Mouse (Mus musculus) kidney, postnatal 0 days (tissue): Measurements from ENCODE around the gene Dctpp1. TPM values are rescaled to one million over a fixed set of nuclear protein-coding genes. Genes with fewer than 3 reads are reported as not detected.

Experiments
- ATAC-seq: fragments of 200-750 bp; cut with Nextera tagmentation; replicated peaks from 2 replicates; pipeline ENCODE4 v1.8.0; 2017; ENCODE audit warnings: low read depth, moderate number of reproducible peaks, moderate TSS enrichment, moderate library complexity; ENCODE audit not compliant: low FRiP score
- DNase-seq: peaks from one replicate; pipeline ENCODE4 v3.0.0-alpha.2; 2016; ENCODE audit warnings: low spot score
- H3K27ac ChIP-seq: fragments of 300-500 bp; sonication (generic); 2 replicates; pipeline ENCODE4 v1.5.1; 2014; ENCODE audit warnings: mild to moderate bottlenecking
- H3K27me3 ChIP-seq: fragments of 300-500 bp; sonication (generic); 2 replicates; pipeline ENCODE4 v1.6.1; 2014; ENCODE audit warnings: low read length, mixed read lengths; ENCODE audit not compliant: insufficient read depth
- H3K36me3 ChIP-seq: fragments of 300-500 bp; sonication (generic); 2 replicates; pipeline ENCODE4 v1.6.1; 2014; ENCODE audit warnings: low read length, mixed read lengths; ENCODE audit not compliant: insufficient read depth
- H3K4me1 ChIP-seq: fragments of 300-500 bp; sonication (generic); replicated peaks from 2 replicates; pipeline ENCODE4 v1.6.1; 2014; ENCODE audit warnings: antibody characterized with exemption, low read length, mixed read lengths; ENCODE audit not compliant: insufficient read depth
- H3K4me2 ChIP-seq: fragments of 300-500 bp; sonication (generic); 2 replicates; pipeline ENCODE4 v1.6.1; 2014; ENCODE audit warnings: mild to moderate bottlenecking, low read length, moderate library complexity, mixed read lengths
- H3K4me3 ChIP-seq: fragments of 300-500 bp; sonication (generic); replicated peaks from 2 replicates; pipeline ENCODE4 v1.5.1; 2014; ENCODE audit warnings: low read depth, low read length
- H3K9ac ChIP-seq: fragments of 300-500 bp; sonication (generic); 2 replicates; pipeline ENCODE4 v1.6.1; 2014; ENCODE audit warnings: low read depth, low read length
- H3K9me3 ChIP-seq: fragments of 300-500 bp; sonication (generic); replicated peaks from 2 replicates; pipeline ENCODE4 v1.6.1; 2016; ENCODE audit warnings: low read length, inconsistent platforms, mixed read lengths
- CTCF ChIP-seq: IDR thresholded peaks from 2 replicates; pipeline ENCODE4 v1.5.1; 2016; ENCODE audit warnings: antibody characterized with exemption, low read depth, mild to moderate bottlenecking, moderate library complexity
- WGBS: fragments of 180-500 bp; shearing (Covaris S2); extraction: QIAGEN DNeasy Blood & Tissue Kit; methylation state at CpG from one replicate; pipeline ENCODE4 v1.1.7; 2014; 5-methylcytosine and 5-hydroxymethylcytosine counted together
- polyA plus RNA-seq: library from polyadenylated mRNA; unstranded; fragments of >200 nt; fragmentation: Nextera tagmentation; extraction: Ambion mirVana; gene quantifications from 2 replicates; pipeline ENCODE4 v1.2.1, GENCODE M21; 2015

Dctpp1 gene
- polyA plus RNA-seq, 1 experiment from 2014 or later = 157 TPM

- Histone ChIP-seq H3K9me3 (no peaks in the 10 kb centered on the region), H3K4me3 (peak within 1 kb of the TSS; percentile 93), H3K9ac (peak within 1 kb of the TSS; percentile 92), H3K4me1 (peaks cover 16% of the 10 kb centered on the region; the same call in 1 of the 2 replicates), H3K36me3 (peaks cover 7% of the 10 kb centered on the region), H3K27me3 (no peaks in the 10 kb centered on the region), H3K27ac (peak within 1 kb of the TSS; percentile 91), H3K4me2 (peak within 1 kb of the TSS; percentile 98)
- DNase-seq = no peak
- under 1% methylated on average over 33 of the region's 44 CpGs for WGBS
- peak; percentile 33 for ATAC-seq
- no peak for TF ChIP-seq CTCF
These were observed 52.3 kb downstream of the Dctpp1 start, which contains the start of gene Tbc1d10b for GRCm38 (mm10) chr7:127208295-127208552. Tbc1d10b (minus strand) TSS chr7:127208468.

- Histone ChIP-seq H3K4me3 (peak overlapping the region; percentile 93), H3K9me3 (no peaks in the 10 kb centered on the region), H3K4me1 (peaks cover 16% of the 10 kb centered on the region; the same call in 1 of the 2 replicates), H3K27ac (peak overlapping the region; percentile 91), H3K27me3 (no peaks in the 10 kb centered on the region), H3K36me3 (peaks cover 13% of the 10 kb centered on the region), H3K9ac (peak overlapping the region; percentile 92), H3K4me2 (peak overlapping the region; percentile 98)
- ATAC-seq = 0 out of 2 replicates have a peak, but pooled peaks have one; percentile 1
- DNase-seq = no peak
- TF ChIP-seq CTCF = no peak
- under 1% methylated on average over 52 of the region's 53 CpGs for WGBS
These were observed 52.9 kb downstream of the Dctpp1 start for GRCm38 (mm10) chr7:127207374-127208294.

Other genes starting within 250 kb of the Dctpp1 start
- gene Mvp, start 246.1 kb downstream of the Dctpp1 start, polyA plus RNA-seq = 27.5 and 28.9 TPM in 2 replicates
- 0.21 and 0.65 TPM in 2 replicates for gene Pagr1b, start 244.2 kb downstream of the Dctpp1 start, polyA plus RNA-seq
- 19.4 and 25.0 TPM in 2 replicates for gene Pagr1a, start 243.4 kb downstream of the Dctpp1 start, polyA plus RNA-seq
- 44.2 and 53.8 TPM in 2 replicates for gene Gm42742, start 239.6 kb downstream of the Dctpp1 start, polyA plus RNA-seq
- gene Prrt2, start 239.5 kb downstream of the Dctpp1 start, polyA plus RNA-seq = 2.5 and 2.7 TPM in 2 replicates
- 50.3 and 58.7 TPM in 2 replicates for gene Maz, start 233.7 kb downstream of the Dctpp1 start, polyA plus RNA-seq
- 51.7 and 57.2 TPM in 2 replicates for gene Kif22, start 218.2 kb downstream of the Dctpp1 start, polyA plus RNA-seq
- not detected in 2 replicates for gene Zg16, start 173.4 kb downstream of the Dctpp1 start, polyA plus RNA-seq
- gene AI467606, start 169.3 kb downstream of the Dctpp1 start, polyA plus RNA-seq = 4.0 and 4.3 TPM in 2 replicates
- 37.4 and 43.7 TPM in 2 replicates for gene Qprt, start 138.5 kb downstream of the Dctpp1 start, polyA plus RNA-seq
- gene Spn, start 122.9 kb downstream of the Dctpp1 start, polyA plus RNA-seq = 0.28 and 0.33 TPM in 2 replicates
- 42.8 and 47.7 TPM in 2 replicates for gene Cd2bp2, start 64.7 kb downstream of the Dctpp1 start, polyA plus RNA-seq
- 14.9 and 16.9 TPM in 2 replicates for gene Tbc1d10b, start 52.2 kb downstream of the Dctpp1 start, polyA plus RNA-seq
- 2.9 and 4.7 TPM in 2 replicates for gene Mylpf, start 51.8 kb downstream of the Dctpp1 start, polyA plus RNA-seq
- gene Zfp553, start 27.6 kb downstream of the Dctpp1 start, polyA plus RNA-seq = 22.3 and 25.1 TPM in 2 replicates
- gene Sept1, start 27.6 kb downstream of the Dctpp1 start, polyA plus RNA-seq = 16.7 and 20.5 TPM in 2 replicates
- 46.2 and 49.3 TPM in 2 replicates for gene Zfp771, start 16.4 kb downstream of the Dctpp1 start, polyA plus RNA-seq
- gene Sephs2, start 13.3 kb upstream of the Dctpp1 start, polyA plus RNA-seq = 207 and 215 TPM in 2 replicates
- gene Itgal, start 35.6 kb upstream of the Dctpp1 start, polyA plus RNA-seq = 0.93 and 1.1 TPM in 2 replicates
- gene Zfp768, start 84.9 kb upstream of the Dctpp1 start, polyA plus RNA-seq = 21.2 and 22.2 TPM in 2 replicates
- 5.5 and 6.8 TPM in 2 replicates for gene Zfp747, start 115.3 kb upstream of the Dctpp1 start, polyA plus RNA-seq
- 4.8 and 5.6 TPM in 2 replicates for gene 9130019O22Rik, start 126.5 kb upstream of the Dctpp1 start, polyA plus RNA-seq
- 6.5 and 7.4 TPM in 2 replicates for gene E430018J23Rik, start 132.9 kb upstream of the Dctpp1 start, polyA plus RNA-seq
- gene Zfp764, start 146.1 kb upstream of the Dctpp1 start, polyA plus RNA-seq = 5.6 and 6.7 TPM in 2 replicates
- gene Zfp688, start 161.4 kb upstream of the Dctpp1 start, polyA plus RNA-seq = 29.7 and 31.9 TPM in 2 replicates
- gene Zfp689, start 188.4 kb upstream of the Dctpp1 start, polyA plus RNA-seq = 4.8 and 5.0 TPM in 2 replicates
- gene Prr14, start 198.9 kb upstream of the Dctpp1 start, polyA plus RNA-seq = 37.1 and 37.5 TPM in 2 replicates
- gene Fbrs, start 218.5 kb upstream of the Dctpp1 start, polyA plus RNA-seq = 8.7 and 8.8 TPM in 2 replicates